Mouse (Mus musculus): Measurements from ENCODE around the gene Ctdnep1. TPM values are rescaled to one million over a fixed set of nuclear protein-coding genes. Genes with fewer than 3 reads are reported as not detected.

Gene Ctdnep1
- polyA plus RNA-seq, 1 experiment = 176 TPM

DNA sequence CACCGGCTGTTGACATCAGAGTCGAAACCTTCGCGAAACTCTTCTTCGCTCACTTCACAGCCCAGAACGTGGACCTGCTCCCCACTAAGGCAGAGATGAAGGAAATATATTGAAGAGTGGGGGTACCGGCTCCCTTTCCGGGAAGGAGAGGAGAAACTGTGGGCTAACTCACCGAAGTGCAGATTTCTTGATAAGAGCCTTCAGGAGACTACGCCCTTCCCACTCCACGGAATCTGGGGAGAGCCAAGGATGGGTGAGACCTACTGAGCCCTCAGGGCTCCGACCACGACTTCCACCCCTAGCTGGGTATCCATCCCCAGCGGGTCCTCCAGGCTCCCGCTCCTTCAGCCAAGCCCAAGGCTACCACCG lies 1.1 kb upstream of the Ctdnep1 start:
- no peak for TF ChIP-seq POLR2A (IDR thresholded peaks at IDR 0.05; ENCODE audit: borderline replicate concordance, low read depth, low read length)
- no peak for TF ChIP-seq CTCF (IDR thresholded peaks at IDR 0.05; ENCODE audit: low read depth, low read length)
- peak overlapping the region; percentile 37 for H3K27ac ChIP-seq (ENCODE audit: insufficient read depth, low read depth, low read length)

DNA sequence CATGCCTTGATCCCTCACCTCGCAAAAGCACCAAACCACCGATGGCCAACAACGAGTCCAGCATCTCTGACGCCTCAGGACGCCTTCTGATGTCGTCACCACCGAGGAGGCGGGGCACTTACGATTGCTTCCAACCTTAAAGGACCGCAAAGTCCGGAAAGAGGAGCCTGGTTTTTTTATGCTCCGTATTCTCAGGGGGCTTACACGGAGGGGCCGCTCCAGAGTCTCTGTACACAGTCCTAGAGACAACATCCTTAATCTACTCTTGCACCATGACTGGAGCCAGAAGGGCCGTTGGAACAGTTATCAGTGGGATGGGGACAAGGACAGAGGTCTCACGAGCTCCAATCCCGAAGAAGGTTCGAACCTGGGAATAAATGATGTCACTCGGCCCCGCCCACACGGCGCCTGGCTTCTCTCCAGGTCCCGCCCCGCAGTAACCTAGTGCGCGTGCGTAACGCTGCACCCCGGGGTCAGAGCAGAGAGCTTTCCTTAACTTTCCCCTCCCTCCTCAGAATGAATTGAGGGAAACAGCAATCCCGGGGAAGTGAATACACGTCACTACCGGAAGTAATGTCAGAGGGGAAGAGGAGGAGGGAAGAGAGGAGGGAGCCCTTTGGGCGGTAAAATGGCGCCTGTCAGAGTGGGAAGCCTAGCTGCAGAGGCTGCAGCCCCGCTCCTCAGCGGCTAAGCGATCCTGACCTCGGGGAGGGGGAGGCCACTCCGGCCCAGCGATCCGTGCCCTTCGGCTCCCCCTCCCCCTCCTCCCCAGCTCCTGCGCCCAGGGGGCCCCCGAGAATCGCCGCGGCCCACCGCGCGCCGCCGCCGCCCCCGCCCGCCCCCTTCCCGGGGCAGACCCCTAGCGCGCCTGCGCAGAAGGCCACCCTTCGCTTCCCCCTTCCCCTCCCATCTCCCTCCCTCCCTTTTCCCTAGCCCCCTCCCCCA lies 488 bp upstream of the Ctdnep1 start:
- peaks cover 13% of the 10 kb centered on the region for H3K4me1 ChIP-seq (ENCODE audit: control insufficient read depth, insufficient read depth, low read length)
- TF ChIP-seq CTCF (IDR thresholded peaks at IDR 0.05; ENCODE audit: low read depth, low read length) (no peak), POLR2A (IDR thresholded peaks at IDR 0.05; ENCODE audit: borderline replicate concordance, low read depth, low read length) (peak; percentile 5; the same call in 1 of the 2 replicates)
- peak overlapping the region; percentile 97 for H3K27ac ChIP-seq (ENCODE audit: insufficient read depth, low read depth, low read length)
- peak overlapping the region; percentile 99 for H3K4me3 ChIP-seq (ENCODE audit: insufficient read depth, low read length)

More for the DNA sequence above, 1.1 kb upstream of the Ctdnep1 start:
- Histone ChIP-seq H3K4me3 (ENCODE audit: insufficient read depth, low read length) (peak overlapping the region; percentile 91), H3K4me1 (ENCODE audit: control insufficient read depth, insufficient read depth, low read length) (peaks cover 13% of the 10 kb centered on the region)

DNA sequence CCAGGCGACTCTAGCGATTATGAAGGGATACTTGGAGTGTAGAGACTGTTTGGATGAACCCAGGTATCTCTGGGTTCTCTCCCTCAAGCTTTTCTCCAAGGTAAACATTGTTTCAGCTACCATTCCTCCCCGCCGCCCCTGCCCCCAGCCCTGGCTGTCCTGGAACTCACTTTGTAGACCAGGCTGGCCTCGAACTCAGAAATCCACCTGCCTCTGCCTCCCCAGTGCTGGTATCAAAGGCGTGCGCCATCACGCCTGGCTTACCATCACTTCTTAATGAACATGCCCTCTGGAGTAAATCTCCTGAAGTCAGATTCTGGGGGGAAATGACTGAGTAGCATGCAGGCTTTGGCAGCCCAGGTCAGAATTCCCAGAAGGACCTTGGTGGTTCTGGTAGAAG lies 1.3 kb downstream of the Ctdnep1 start, which contains the start of gene Elp5:
Gene Elp5, minus strand, starts transcription at position 293 of the 400 bp plus-strand sequence.
- Histone ChIP-seq H3K4me3 (ENCODE audit: insufficient read depth, low read length) (peak within 1 kb of the TSS; percentile 99), H3K4me1 (ENCODE audit: control insufficient read depth, insufficient read depth, low read length) (peaks cover 13% of the 10 kb centered on the region), H3K27ac (ENCODE audit: insufficient read depth, low read depth, low read length) (peak within 1 kb of the TSS; percentile 81)
- no peak for TF ChIP-seq CTCF (IDR thresholded peaks at IDR 0.05; ENCODE audit: low read depth, low read length)
- TF ChIP-seq POLR2A (IDR thresholded peaks at IDR 0.05; ENCODE audit: borderline replicate concordance, low read depth, low read length) = no peak

DNA sequence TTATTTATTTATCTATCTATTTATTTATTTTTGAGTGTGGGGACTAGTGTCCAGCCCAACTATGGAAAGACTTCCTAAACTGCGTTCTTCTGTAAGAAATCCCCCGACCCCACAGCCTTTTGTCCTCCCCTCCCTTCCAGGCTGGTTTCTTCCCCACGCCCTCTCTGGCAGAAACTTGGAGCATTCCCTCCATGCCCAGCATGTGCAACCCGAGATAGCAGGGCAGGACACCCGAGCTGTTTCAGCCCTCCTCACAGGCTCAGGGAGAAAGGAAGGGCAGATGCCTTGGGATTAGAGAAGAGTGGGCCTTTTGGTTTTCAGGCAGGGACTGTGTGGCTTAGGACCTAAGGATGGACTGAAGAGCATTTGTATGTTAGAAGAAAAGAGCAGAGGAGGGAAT lies 1.9 kb downstream of the Ctdnep1 start:
- no peak overlapping the region for H3K27ac ChIP-seq (ENCODE audit: insufficient read depth, low read depth, low read length)
- no peak for TF ChIP-seq CTCF (IDR thresholded peaks at IDR 0.05; ENCODE audit: low read depth, low read length)
- TF ChIP-seq POLR2A (IDR thresholded peaks at IDR 0.05; ENCODE audit: borderline replicate concordance, low read depth, low read length) = no peak

DNA sequence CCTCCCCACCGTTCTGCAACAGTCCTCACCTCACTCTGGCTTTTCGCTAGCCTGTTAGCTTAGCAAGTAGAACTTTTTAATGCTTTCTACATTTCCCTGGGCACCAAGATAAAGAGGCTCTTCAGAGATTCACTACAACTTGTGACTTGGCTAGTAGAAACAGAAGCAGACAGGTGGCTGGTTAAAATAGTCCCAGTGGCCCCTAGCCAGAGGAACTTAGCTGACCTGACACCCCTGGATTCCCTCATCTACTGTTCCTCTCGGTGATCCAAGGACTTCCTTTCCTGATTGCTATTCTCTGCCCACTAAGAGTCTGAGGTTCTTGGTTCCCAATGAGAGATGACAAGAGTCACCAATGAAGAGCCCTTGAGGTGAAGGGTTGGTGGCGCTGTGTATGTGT lies 2.4 kb downstream of the Ctdnep1 start:
- Histone ChIP-seq H3K4me1 (ENCODE audit: control insufficient read depth, insufficient read depth, low read length) (peaks cover 13% of the 10 kb centered on the region), H3K27ac (ENCODE audit: insufficient read depth, low read depth, low read length) (no peak overlapping the region), H3K4me3 (ENCODE audit: insufficient read depth, low read length) (no peak overlapping the region)
- TF ChIP-seq POLR2A (IDR thresholded peaks at IDR 0.05; ENCODE audit: borderline replicate concordance, low read depth, low read length) (no peak), CTCF (IDR thresholded peaks at IDR 0.05; ENCODE audit: low read depth, low read length) (no peak)

More for the DNA sequence above, 1.9 kb downstream of the Ctdnep1 start:
- H3K4me1 ChIP-seq (ENCODE audit: control insufficient read depth, insufficient read depth, low read length) = peaks cover 13% of the 10 kb centered on the region
- peak overlapping the region; percentile 99; the same call in 1 of the 2 replicates for H3K4me3 ChIP-seq (ENCODE audit: insufficient read depth, low read length)

DNA sequence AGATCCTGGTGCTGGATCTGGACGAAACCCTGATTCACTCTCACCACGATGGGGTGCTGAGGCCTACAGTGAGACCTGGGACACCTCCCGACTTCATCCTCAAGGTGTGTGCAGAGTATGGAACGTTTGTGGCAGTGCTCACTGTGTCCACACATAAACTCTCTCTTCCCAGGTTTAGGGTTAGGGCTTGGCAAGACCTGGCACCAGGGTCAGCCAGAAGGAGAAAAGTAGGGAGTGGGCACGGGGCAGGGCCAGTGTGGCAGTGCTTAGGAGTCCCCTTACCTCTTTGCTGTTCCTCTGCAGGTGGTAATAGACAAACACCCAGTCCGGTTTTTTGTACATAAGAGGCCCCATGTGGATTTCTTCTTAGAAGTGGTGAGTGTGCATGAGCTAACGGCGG lies 3.5 kb downstream of the Ctdnep1 start:
- H3K27ac ChIP-seq (ENCODE audit: insufficient read depth, low read depth, low read length) = no peak overlapping the region
- TF ChIP-seq CTCF (IDR thresholded peaks at IDR 0.05; ENCODE audit: low read depth, low read length) (no peak), POLR2A (IDR thresholded peaks at IDR 0.05; ENCODE audit: borderline replicate concordance, low read depth, low read length) (no peak)
- no peak overlapping the region for H3K4me3 ChIP-seq (ENCODE audit: insufficient read depth, low read length)
- peaks cover 9% of the 10 kb centered on the region for H3K4me1 ChIP-seq (ENCODE audit: control insufficient read depth, insufficient read depth, low read length)

DNA sequence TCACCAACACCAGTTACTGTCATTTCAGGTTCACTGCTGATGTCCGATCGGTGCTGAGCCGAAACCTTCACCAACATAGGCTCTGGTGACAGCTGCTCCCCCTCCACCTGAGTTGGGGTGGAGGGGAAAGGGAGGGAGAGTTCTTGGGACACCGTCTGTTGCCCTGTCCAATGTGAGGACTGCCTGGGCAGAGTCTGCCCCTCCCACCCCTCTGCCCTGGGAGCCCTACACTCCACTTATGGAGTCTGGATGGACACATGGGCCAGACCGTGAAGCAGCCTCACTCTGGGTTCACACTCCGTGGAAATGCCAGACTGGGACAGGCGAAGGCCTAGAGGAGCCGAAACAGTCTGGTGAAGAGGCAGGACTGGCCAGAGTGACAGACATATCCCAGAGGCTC lies 9.0 kb downstream of the Ctdnep1 start:
- Histone ChIP-seq H3K4me3 (ENCODE audit: insufficient read depth, low read length) (no peak overlapping the region), H3K4me1 (ENCODE audit: control insufficient read depth, insufficient read depth, low read length) (peaks cover 18% of the 10 kb centered on the region), H3K27ac (ENCODE audit: insufficient read depth, low read depth, low read length) (peak overlapping the region; percentile 4; the same call in 1 of the 2 replicates)
- TF ChIP-seq CTCF (IDR thresholded peaks at IDR 0.05; ENCODE audit: low read depth, low read length) = no peak
- no peak for TF ChIP-seq POLR2A (IDR thresholded peaks at IDR 0.05; ENCODE audit: borderline replicate concordance, low read depth, low read length)

DNA sequence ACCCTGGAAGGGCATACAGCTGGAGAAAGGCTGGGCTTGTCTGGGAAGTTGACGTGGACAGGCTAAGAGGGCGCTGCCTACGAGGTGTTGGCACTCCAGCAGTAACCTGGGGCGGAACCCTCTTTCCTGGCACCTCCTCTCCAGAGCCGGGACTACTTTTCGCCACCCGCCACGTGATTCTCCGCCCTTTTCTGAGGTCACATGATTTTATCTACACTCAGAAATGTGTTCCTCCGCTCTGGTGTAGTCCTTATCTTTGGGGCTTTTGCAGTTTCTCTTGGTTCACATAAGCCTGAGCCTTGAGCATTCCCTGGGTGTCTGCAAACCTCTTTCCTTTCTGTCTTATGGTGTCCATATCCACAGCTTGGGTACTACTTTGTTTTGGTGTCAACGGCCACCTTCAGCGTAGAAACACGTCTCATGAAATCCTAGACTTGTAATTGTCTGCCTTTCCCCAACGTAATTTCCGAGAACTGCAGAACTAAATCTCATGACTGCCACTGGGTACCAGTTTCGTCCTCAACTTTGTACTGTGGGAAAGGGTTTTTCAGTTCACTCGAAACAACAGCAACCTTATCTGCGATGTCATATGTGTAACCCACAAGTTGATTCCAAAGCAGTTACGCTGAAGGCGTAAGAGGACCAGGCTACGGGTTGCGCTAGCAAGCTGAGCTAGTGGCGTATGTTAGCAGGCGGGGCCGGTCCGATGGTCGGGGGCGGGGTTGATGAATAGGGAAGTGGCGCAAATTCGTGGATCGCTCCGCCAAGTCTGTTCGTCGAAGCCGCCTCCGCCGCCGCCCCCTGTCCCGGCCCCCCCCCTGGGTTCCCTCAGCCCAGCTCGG lies 10.1 kb downstream of the Ctdnep1 start, which contains the start of gene Gabarap:
Gene Gabarap, plus strand, starts transcription at position 294 of the 842 bp plus-strand sequence.
- Histone ChIP-seq H3K4me3 (ENCODE audit: insufficient read depth, low read length) (peak within 1 kb of the TSS; percentile 88), H3K4me1 (ENCODE audit: control insufficient read depth, insufficient read depth, low read length) (peaks cover 18% of the 10 kb centered on the region), H3K27ac (ENCODE audit: insufficient read depth, low read depth, low read length) (peak within 1 kb of the TSS; percentile 94)
- no peak for TF ChIP-seq CTCF (IDR thresholded peaks at IDR 0.05; ENCODE audit: low read depth, low read length)
- TF ChIP-seq POLR2A (IDR thresholded peaks at IDR 0.05; ENCODE audit: borderline replicate concordance, low read depth, low read length) = no peak

DNA sequence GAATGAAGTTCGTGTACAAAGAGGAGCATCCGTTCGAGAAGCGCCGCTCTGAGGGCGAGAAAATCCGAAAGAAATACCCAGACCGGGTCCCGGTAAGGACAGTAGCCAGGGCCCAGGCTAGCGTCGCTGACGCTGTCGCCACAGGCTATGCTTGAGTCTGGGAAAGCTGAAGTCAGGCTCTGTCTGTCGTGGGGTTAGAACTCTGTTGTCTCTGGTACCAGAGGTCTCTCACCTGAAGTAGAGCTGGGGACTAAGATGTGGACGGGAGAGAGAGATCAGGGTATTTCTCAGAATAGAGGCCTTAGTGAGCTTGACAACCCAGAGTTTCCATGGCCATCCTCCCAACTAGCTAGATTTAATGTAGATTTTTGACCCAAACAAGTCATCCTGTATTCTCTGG lies 10.8 kb downstream of the Ctdnep1 start:
- no peak for TF ChIP-seq POLR2A (IDR thresholded peaks at IDR 0.05; ENCODE audit: borderline replicate concordance, low read depth, low read length)
- TF ChIP-seq CTCF (IDR thresholded peaks at IDR 0.05; ENCODE audit: low read depth, low read length) = no peak
- peak overlapping the region; percentile 84 for H3K27ac ChIP-seq (ENCODE audit: insufficient read depth, low read depth, low read length)

More for the DNA sequence above, 10.8 kb downstream of the Ctdnep1 start:
- Histone ChIP-seq H3K4me1 (ENCODE audit: control insufficient read depth, insufficient read depth, low read length) (peaks cover 18% of the 10 kb centered on the region), H3K4me3 (ENCODE audit: insufficient read depth, low read length) (peak overlapping the region; percentile 88)
